Mouse (Mus musculus) spleen, adult 2 months (tissue): ENCODE measurements around the gene Prss30.

Experiments
- CTCF ChIP-seq: fragments of 200-500 bp; IDR thresholded peaks from 2 replicates; pipeline ENCODE4 v1.5.1; 2011; ENCODE audit warnings: mild to moderate bottlenecking, inconsistent platforms; ENCODE audit not compliant: insufficient read depth, insufficient read length, insufficient replicate concordance; ENCODE audit errors: extremely low read depth
- POLR2A ChIP-seq: fragments of 200-500 bp; IDR thresholded peaks from 2 replicates; pipeline ENCODE4 v1.6.1; 2011; ENCODE audit warnings: low read depth, low read length, inconsistent platforms

DNA sequence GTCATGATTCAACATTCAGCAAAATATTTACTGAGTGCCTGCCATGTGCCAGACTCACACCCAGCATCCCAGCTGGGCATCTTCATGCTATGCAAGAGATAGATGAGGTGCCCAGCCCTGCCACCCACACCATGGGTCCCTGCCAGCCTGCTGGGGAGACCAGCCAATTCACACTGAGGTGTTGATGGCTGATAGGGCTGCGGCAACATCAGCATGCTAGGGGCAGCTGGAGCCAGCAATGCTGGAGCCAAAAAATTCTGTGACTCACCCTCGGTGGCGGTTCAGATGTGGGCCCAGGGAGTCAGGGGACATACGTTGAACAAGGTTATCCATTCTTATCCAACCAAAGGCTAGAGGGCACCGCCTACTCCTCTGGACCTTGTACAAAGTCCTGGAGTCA, 20.0 kb upstream of the Prss30 start:
- TF ChIP-seq CTCF (no peak), POLR2A (no peak)
